Mouse (Mus musculus): ENCODE results near the gene Catsper3. TPM values are rescaled to one million over a fixed set of nuclear protein-coding genes. Genes with fewer than 3 reads are reported as not detected.
A peak's percentile ranks its signal among the peaks of the same experiment; 100 is the strongest.

Catsper3 gene
- not detected in 2 replicates for total RNA-seq (2014; fragmentation: Nextera tagmentation)
- not detected in 2 replicates for total RNA-seq (2017)

GRCm38 (mm10) chr13:55784268-55784667, at the start of gene Catsper3:
TSS of gene Catsper3 (plus strand) at chr13:55784568.
- no peak for ATAC-seq (replicated peaks; ENCODE audit: poor library complexity, severe bottlenecking)

- no peak for ATAC-seq (replicated peaks; ENCODE audit: poor library complexity, severe bottlenecking)
Observed at GRCm38 (mm10) chr13:55737885-55738284, 46.5 kb upstream of the Catsper3 start.

GRCm38 (mm10) chr13:55742306-55742705, 42.1 kb upstream of the Catsper3 start:
- ATAC-seq (replicated peaks; ENCODE audit: poor library complexity, severe bottlenecking) = no peak

GRCm38 (mm10) chr13:55754380-55754779, 30.0 kb upstream of the Catsper3 start:
- ATAC-seq (replicated peaks; ENCODE audit: poor library complexity, severe bottlenecking) = peak; percentile 61

- no peak for ATAC-seq (replicated peaks; ENCODE audit: poor library complexity, severe bottlenecking)
Observed at GRCm38 (mm10) chr13:55756789-55757188, 27.6 kb upstream of the Catsper3 start.

GRCm38 (mm10) chr13:55757645-55758044, 26.7 kb upstream of the Catsper3 start:
- 0 out of 2 replicates have a peak, but pooled peaks have one; percentile 40 for ATAC-seq (replicated peaks; ENCODE audit: poor library complexity, severe bottlenecking)

- no peak for ATAC-seq (replicated peaks; ENCODE audit: poor library complexity, severe bottlenecking)
Observed at GRCm38 (mm10) chr13:55760576-55760975, 23.8 kb upstream of the Catsper3 start.

- no peak for ATAC-seq (replicated peaks; ENCODE audit: poor library complexity, severe bottlenecking)
Observed at GRCm38 (mm10) chr13:55761486-55761885, 22.9 kb upstream of the Catsper3 start.

GRCm38 (mm10) chr13:55774352-55774751, 10.0 kb upstream of the Catsper3 start:
- no peak for ATAC-seq (replicated peaks; ENCODE audit: poor library complexity, severe bottlenecking)

- no peak for ATAC-seq (replicated peaks; ENCODE audit: poor library complexity, severe bottlenecking)
Observed at GRCm38 (mm10) chr13:55775056-55775455, 9.3 kb upstream of the Catsper3 start.

GRCm38 (mm10) chr13:55786120-55786519, 1.8 kb downstream of the Catsper3 start:
- no peak for ATAC-seq (replicated peaks; ENCODE audit: poor library complexity, severe bottlenecking)

- ATAC-seq (replicated peaks; ENCODE audit: poor library complexity, severe bottlenecking) = no peak
Observed at GRCm38 (mm10) chr13:55801246-55801645, 16.9 kb downstream of the Catsper3 start.

GRCm38 (mm10) chr13:55803973-55804372, 19.6 kb downstream of the Catsper3 start:
- ATAC-seq (replicated peaks; ENCODE audit: poor library complexity, severe bottlenecking) = no peak

- no peak for ATAC-seq (replicated peaks; ENCODE audit: poor library complexity, severe bottlenecking)
Observed at GRCm38 (mm10) chr13:55809041-55809623, 24.8 kb downstream of the Catsper3 start.

GRCm38 (mm10) chr13:55809707-55810106, 25.3 kb downstream of the Catsper3 start:
- ATAC-seq (replicated peaks; ENCODE audit: poor library complexity, severe bottlenecking) = no peak

GRCm38 (mm10) chr13:55810947-55811346, 26.6 kb downstream of the Catsper3 start:
- ATAC-seq (replicated peaks; ENCODE audit: poor library complexity, severe bottlenecking) = no peak

GRCm38 (mm10) chr13:55813490-55814016, 29.2 kb downstream of the Catsper3 start:
- ATAC-seq (replicated peaks; ENCODE audit: poor library complexity, severe bottlenecking) = no peak

GRCm38 (mm10) chr13:55814834-55815233, 30.5 kb downstream of the Catsper3 start:
- no peak for ATAC-seq (replicated peaks; ENCODE audit: poor library complexity, severe bottlenecking)

- no peak for ATAC-seq (replicated peaks; ENCODE audit: poor library complexity, severe bottlenecking)
Observed at GRCm38 (mm10) chr13:55822499-55822898, 38.1 kb downstream of the Catsper3 start.

- ATAC-seq (replicated peaks; ENCODE audit: poor library complexity, severe bottlenecking) = peak; percentile 29; the same call in 1 of the 2 replicates
Observed at GRCm38 (mm10) chr13:55824151-55824945, 40.0 kb downstream of the Catsper3 start.

GRCm38 (mm10) chr13:55825245-55825681, 40.9 kb downstream of the Catsper3 start:
- no peak for ATAC-seq (replicated peaks; ENCODE audit: poor library complexity, severe bottlenecking)

All from granulocyte monocyte progenitor cell, adult 5-6 weeks (primary cell).